Mouse (Mus musculus): ENCODE measurements around the gene Rad51b.

Rad51b gene

GRCm38 (mm10) chr12:79382416-79382815, 85.3 kb downstream of the Rad51b start:
- DNase-seq, result no peak

GRCm38 (mm10) chr12:79383583-79383982, 86.5 kb downstream of the Rad51b start:
- no peak for DNase-seq

- no peak for DNase-seq
Observed at GRCm38 (mm10) chr12:79384787-79385186, 87.7 kb downstream of the Rad51b start.

- no peak for DNase-seq
Observed at GRCm38 (mm10) chr12:79385199-79385598, 88.1 kb downstream of the Rad51b start.

GRCm38 (mm10) chr12:79387886-79388285, 90.8 kb downstream of the Rad51b start:
- DNase-seq, result no peak

GRCm38 (mm10) chr12:79389251-79389650, 92.2 kb downstream of the Rad51b start:
- DNase-seq, result no peak

- no peak for DNase-seq
Observed at GRCm38 (mm10) chr12:79389971-79390370, 92.9 kb downstream of the Rad51b start.

GRCm38 (mm10) chr12:79393636-79394035, 96.6 kb downstream of the Rad51b start:
- DNase-seq, result no peak

GRCm38 (mm10) chr12:79403992-79404391, 106.9 kb downstream of the Rad51b start:
- DNase-seq, result no peak

GRCm38 (mm10) chr12:79404494-79404893, 107.4 kb downstream of the Rad51b start:
- no peak for DNase-seq

GRCm38 (mm10) chr12:79408677-79409076, 111.6 kb downstream of the Rad51b start:
- DNase-seq, result no peak

- DNase-seq, result no peak
Observed at GRCm38 (mm10) chr12:79409126-79409860, 112.2 kb downstream of the Rad51b start.

- DNase-seq, result no peak
Observed at GRCm38 (mm10) chr12:79412894-79413507, 115.9 kb downstream of the Rad51b start.

GRCm38 (mm10) chr12:79417360-79417759, 120.3 kb downstream of the Rad51b start:
- no peak for DNase-seq

- no peak for DNase-seq
Observed at GRCm38 (mm10) chr12:79420605-79421004, 123.5 kb downstream of the Rad51b start.

GRCm38 (mm10) chr12:79429507-79430291, 132.6 kb downstream of the Rad51b start:
- no peak for DNase-seq

- no peak for DNase-seq
Observed at GRCm38 (mm10) chr12:79431138-79431537, 134.1 kb downstream of the Rad51b start.

GRCm38 (mm10) chr12:79433724-79434442, 136.8 kb downstream of the Rad51b start:
- no peak for DNase-seq

- no peak for DNase-seq
Observed at GRCm38 (mm10) chr12:79435474-79435873, 138.4 kb downstream of the Rad51b start.

- DNase-seq, result no peak
Observed at GRCm38 (mm10) chr12:79436035-79436434, 139.0 kb downstream of the Rad51b start.

- no peak for DNase-seq
Observed at GRCm38 (mm10) chr12:79436892-79437291, 139.8 kb downstream of the Rad51b start.

- DNase-seq, result no peak
Observed at GRCm38 (mm10) chr12:79437572-79437971, 140.5 kb downstream of the Rad51b start.

- DNase-seq, result no peak
Observed at GRCm38 (mm10) chr12:79439961-79440360, 142.9 kb downstream of the Rad51b start.

Measured in right cerebral cortex, postnatal 4 days (tissue).